Mouse (Mus musculus): ENCODE measurements around the gene Miga2. TPM values are rescaled to one million over a fixed set of nuclear protein-coding genes. Genes with fewer than 3 reads are reported as not detected.

Miga2 gene
- total RNA-seq, 4 experiments from 2014 or later: 80.6 to 104 (median 91.1) TPM

DNA sequence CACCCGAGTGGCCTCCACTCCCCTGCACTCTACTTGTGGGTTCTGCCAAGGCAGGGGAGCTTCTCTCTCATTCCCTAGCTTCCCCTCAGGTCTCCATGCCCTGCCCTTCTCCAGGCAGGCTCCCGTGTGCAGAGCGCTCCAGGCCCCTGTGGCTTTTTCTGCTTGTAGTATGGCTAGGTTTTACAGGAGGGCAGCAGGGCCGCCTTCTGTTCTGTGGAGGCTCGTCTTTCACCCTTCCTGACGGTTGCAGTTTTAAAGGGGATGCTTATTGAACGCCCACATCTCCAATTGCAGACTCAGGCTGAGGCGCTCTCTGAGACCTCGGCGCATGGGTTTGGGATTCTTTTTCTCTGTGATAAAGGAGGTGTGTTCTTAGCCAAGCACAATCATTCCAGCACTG, 55.1 kb downstream of the Miga2 start:
- no peak for DNase-seq

DNA sequence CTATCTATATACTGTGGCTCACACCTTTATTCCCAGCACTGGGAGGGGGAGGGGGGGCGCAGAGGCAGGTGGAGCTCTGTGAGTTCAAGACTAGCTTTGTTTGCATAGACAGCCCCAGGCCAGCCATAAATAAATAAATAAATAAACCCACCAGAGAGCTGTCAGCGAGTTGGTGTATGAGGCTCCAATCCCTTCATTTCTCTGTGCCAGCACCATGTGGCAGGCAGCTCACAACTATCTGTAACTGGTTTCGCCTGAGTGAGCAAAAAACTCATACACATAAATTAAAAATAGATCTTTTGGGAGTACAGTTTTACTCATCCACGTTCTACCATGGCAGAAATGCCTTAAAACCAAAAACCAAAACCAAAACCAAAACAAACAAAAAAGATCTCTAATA, 57.4 kb downstream of the Miga2 start:
- DNase-seq: no peak

DNA sequence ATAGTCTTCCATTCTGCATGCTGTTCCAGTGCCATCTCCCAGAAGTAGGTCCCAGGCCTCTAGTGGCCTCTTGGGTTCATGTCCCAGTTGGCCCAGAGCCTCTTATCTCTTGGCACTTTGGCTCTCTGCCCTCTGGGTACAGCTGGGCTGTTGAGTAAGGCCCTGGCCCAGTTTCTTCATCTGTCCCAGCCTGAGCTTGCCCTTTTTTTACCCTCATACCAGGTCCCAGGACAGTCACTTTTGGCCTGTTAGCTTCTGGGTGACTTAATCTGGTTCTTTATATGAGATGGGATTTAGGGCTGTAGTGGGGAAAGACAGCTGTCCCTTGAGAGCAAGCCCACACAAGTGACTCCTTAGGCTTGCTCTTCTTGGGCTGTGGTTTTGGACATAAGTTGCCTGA, 65.1 kb downstream of the Miga2 start:
- peak; percentile 84 for DNase-seq

Small RNA genes within 50 kb of the gene (microRNA-seq; reads per million reads assigned to microRNA genes)
- 0 reads per million in 2 experiments for gene Gm47292

Other genes with a start within 250 kb of the Miga2 start
- 10 to 100 TPM; 45.6 to 74.7 (median 58.5) TPM for gene Zer1, start 239.6 kb upstream of the Miga2 start, total RNA-seq (2022)
- 10 to 100 TPM; 58.6 to 71.5 (median 64.5) TPM for gene Tbc1d13, start 230.5 kb upstream of the Miga2 start, total RNA-seq (2022)
- gene Endog, start 192.7 kb upstream of the Miga2 start, total RNA-seq (2022): 10 to 100 TPM; 21.9 to 43.0 (median 31.0) TPM
- gene Spout1, start 185.8 kb upstream of the Miga2 start, total RNA-seq (2022): 10 to 100 TPM; 22.9 to 28.7 (median 28.4) TPM
- 10 to 100 TPM; 21.3 to 27.4 (median 22.8) TPM for gene Kyat1, start 158.4 kb upstream of the Miga2 start, total RNA-seq (2022)
- gene Lrrc8a, start 126.5 kb upstream of the Miga2 start, total RNA-seq (2022): 10 to 100 TPM; 54.6 to 63.0 (median 57.8) TPM
- gene Gm28035, start 123.7 kb upstream of the Miga2 start, total RNA-seq (2022): 1 to 10 TPM in 3 of 4 experiments, under 1 TPM in 1; 0.58 to 5.3 (median 2.8) TPM
- 10 to 100 TPM; 12.0 to 20.7 (median 15.4) TPM for gene Phyhd1, start 98.0 kb upstream of the Miga2 start, total RNA-seq (2022)
- not detected for gene Gm28038, start 83.2 kb upstream of the Miga2 start, total RNA-seq (2022)
- gene Dolk, start 77.9 kb upstream of the Miga2 start, total RNA-seq (2022): 10 to 100 TPM; 31.2 to 42.7 (median 37.6) TPM
- 10 to 100 TPM; 28.2 to 33.6 (median 30.2) TPM for gene Nup188, start 77.8 kb upstream of the Miga2 start, total RNA-seq (2022)
- gene Sh3glb2, start 4.9 kb upstream of the Miga2 start, total RNA-seq (2022): 100 to 1,000 TPM in 2 of 4 experiments, 10 to 100 TPM in 2; 85.4 to 115 (median 101) TPM
- gene Dolpp1, start 28.0 kb downstream of the Miga2 start, total RNA-seq (2022): 10 to 100 TPM; 18.0 to 24.2 (median 19.8) TPM
- gene Crat, start 51.6 kb downstream of the Miga2 start, total RNA-seq (2022): 100 to 1,000 TPM in 1 of 4 experiments, 10 to 100 TPM in 3; 59.0 to 122 (median 95.3) TPM
- gene Ptpa, start 51.8 kb downstream of the Miga2 start, total RNA-seq (2022): 100 to 1,000 TPM; 135 to 153 (median 141) TPM
- 1 to 10 TPM; 3.8 to 7.7 (median 6.8) TPM for gene Ier5l, start 110.0 kb downstream of the Miga2 start, total RNA-seq (2022)
- gene Cstad, start 230.8 kb downstream of the Miga2 start, total RNA-seq (2022): 1 to 10 TPM in 3 of 4 experiments, under 1 TPM in 1; 0.81 to 7.0 (median 4.1) TPM

All from adrenal gland, adult 8-10 months (tissue).